Mouse (Mus musculus) testis, adult 2 months (tissue): ENCODE results near the gene Btbd9.

Source experiments
- CTCF ChIP-seq: fragments of 200-500 bp; IDR thresholded peaks from 2 replicates; pipeline ENCODE4 v1.5.1; 2012; ENCODE audit warnings: low read depth, mild to moderate bottlenecking, inconsistent platforms, low read length, moderate library complexity; ENCODE audit not compliant: control insufficient read depth, insufficient read depth, insufficient replicate concordance
- POLR2A ChIP-seq: fragments of 200-500 bp; IDR thresholded peaks from 2 replicates; pipeline ENCODE4 v1.6.1; 2012; ENCODE audit warnings: low read depth, mild to moderate bottlenecking, inconsistent platforms, low read length, moderate library complexity; ENCODE audit not compliant: control insufficient read depth

GRCm38 (mm10) chr17:30522406-30523078 is 53.7 kb downstream of the Btbd9 start:
- TF ChIP-seq CTCF (no peak), POLR2A (no peak)
